ENCODE assay signal across 28 mouse cellular contexts in genomic region chr1:32902437-32902836, GRCm38 (mm10).
DNase-seq lines count a peak whose midpoint lies in the region; ATAC-seq and TF ChIP-seq lines count a peak whose summit lies in the region.
"Had no signal": no experiment of that assay in that cellular context is flagged by ENCODE, and none has a peak within 500 bp of the region (broad histone marks: within the 10 kb centered on the region; RNA-seq: fewer than 3 reads in every experiment).

No protein-coding gene starts in this region.

- DNase-seq in forebrain, postnatal 0 days = peak; percentile 58
- DNase-seq in layer of hippocampus, adult 2 months (ENCODE audit: low spot score in 2 of 2) = peak; percentile 11 to 44
- DNase-seq in layer of hippocampus, postnatal 10 days (ENCODE audit: low spot score in 2 of 2) = no peak
- peak; percentile 13 for DNase-seq in layer of hippocampus, adult 9-11 months
- no peak for DNase-seq in layer of hippocampus, postnatal 36 days
- DNase-seq in adrenal gland, postnatal 14 days = no peak
- DNase-seq: adrenal gland, adult 8-10 months; adrenal gland, postnatal 25 days; B cell, adult 2 months; cerebellum, adult 11 months; cerebellum, adult 18-20 months; cerebellum, adult 8-10 months; cerebellum, adult 9-11 months; cerebellum, postnatal 14 days; cerebellum, postnatal 36 days; embryo, embryonic 11 days had no signal

- no peaks in the 10 kb centered on the region for H3K27me3 ChIP-seq in forebrain, postnatal 0 days (ENCODE audit: insufficient read depth, low read length)
- H3K27me3 ChIP-seq in forebrain, embryonic 12.5 days = no peaks in the 10 kb centered on the region
- H3K27me3 ChIP-seq: CH12.LX; embryonic facial prominence, embryonic 13.5 days; embryonic facial prominence, embryonic 15.5 days; forebrain, embryonic 13.5 days; forebrain, embryonic 15.5 days had no signal

- H3K9me3 ChIP-seq in forebrain, postnatal 0 days (ENCODE audit: low read length) = no peaks in the 10 kb centered on the region
- H3K9me3 ChIP-seq in forebrain, embryonic 12.5 days = no peaks in the 10 kb centered on the region
- H3K9me3 ChIP-seq: embryonic facial prominence, embryonic 13.5 days; embryonic facial prominence, embryonic 15.5 days; forebrain, embryonic 10.5 days; forebrain, embryonic 13.5 days; forebrain, embryonic 15.5 days; G1E had no signal

- no peak overlapping the region for H3K4me3 ChIP-seq in forebrain, postnatal 0 days (ENCODE audit: low read depth, low read length)
- no peak overlapping the region for H3K4me3 ChIP-seq in forebrain, embryonic 12.5 days (replicated peaks)
- H3K4me3 ChIP-seq in layer of hippocampus, adult 2 months = no peak overlapping the region
- H3K4me3 ChIP-seq: embryonic facial prominence, embryonic 13.5 days; embryonic facial prominence, embryonic 15.5 days; erythroblast, embryonic 14.5 days; forebrain, embryonic 10.5 days; forebrain, embryonic 13.5 days; forebrain, embryonic 15.5 days had no signal

- H3K36me3 ChIP-seq in forebrain, postnatal 0 days (ENCODE audit: insufficient read depth) = no peaks in the 10 kb centered on the region
- no peaks in the 10 kb centered on the region for H3K36me3 ChIP-seq in forebrain, embryonic 12.5 days (replicated peaks)
- H3K36me3 ChIP-seq: embryonic facial prominence, embryonic 13.5 days; embryonic facial prominence, embryonic 15.5 days; forebrain, embryonic 10.5 days; forebrain, embryonic 15.5 days; G1E had no signal

- no peak for TF ChIP-seq CTCF in forebrain, postnatal 0 days (IDR thresholded peaks at IDR 0.05; ENCODE audit: low read depth)
- no peak for TF ChIP-seq CTCF in layer of hippocampus, adult 2 months (conservative IDR thresholded peaks at IDR 0.05)

- no peak overlapping the region for H3K4me2 ChIP-seq in forebrain, postnatal 0 days (ENCODE audit: low read depth)
- no peak overlapping the region for H3K4me2 ChIP-seq in forebrain, embryonic 12.5 days
- H3K4me2 ChIP-seq: embryonic facial prominence, embryonic 13.5 days; embryonic facial prominence, embryonic 15.5 days; forebrain, embryonic 13.5 days; forebrain, embryonic 15.5 days had no signal

- no peaks in the 10 kb centered on the region for H3K4me1 ChIP-seq in forebrain, postnatal 0 days (ENCODE audit: insufficient read depth)
- H3K4me1 ChIP-seq in forebrain, embryonic 12.5 days = no peaks in the 10 kb centered on the region
- H3K4me1 ChIP-seq: embryonic facial prominence, embryonic 13.5 days; embryonic facial prominence, embryonic 15.5 days; forebrain, embryonic 10.5 days; forebrain, embryonic 13.5 days; forebrain, embryonic 15.5 days had no signal

- no peak overlapping the region for H3K27ac ChIP-seq in forebrain, postnatal 0 days (ENCODE audit: low read depth, low read length)
- H3K27ac ChIP-seq in forebrain, embryonic 12.5 days = no peak overlapping the region
- H3K27ac ChIP-seq in layer of hippocampus, adult 2 months = no peak overlapping the region
- H3K27ac ChIP-seq: embryonic facial prominence, embryonic 13.5 days; embryonic facial prominence, embryonic 15.5 days; forebrain, embryonic 10.5 days; forebrain, embryonic 13.5 days; forebrain, embryonic 15.5 days had no signal

- H3K9ac ChIP-seq in forebrain, postnatal 0 days = no peak overlapping the region
- no peak overlapping the region for H3K9ac ChIP-seq in forebrain, embryonic 12.5 days
- H3K9ac ChIP-seq: embryonic facial prominence, embryonic 13.5 days; embryonic facial prominence, embryonic 15.5 days; forebrain, embryonic 13.5 days; forebrain, embryonic 15.5 days had no signal

- ATAC-seq in forebrain, postnatal 0 days = peak; percentile 84
- ATAC-seq in forebrain, embryonic 12.5 days (ENCODE audit: low FRiP score) = no peak
- ATAC-seq: activated CD4-positive, CD25-positive, alpha-beta regulatory T cell, adult 4 months; CD4-positive, CD25-positive, alpha-beta regulatory T cell, adult 4 months; forebrain, embryonic 13.5 days; forebrain, embryonic 15.5 days; Patski had no signal

Comparison
In these comparisons a context has a peak if more than half of its experiments do, and no peak if none do; other contexts are left out.
1. DNase-seq: peak in forebrain, postnatal 0 days (single experiment), layer of hippocampus, adult 2 months (2 of 2) and layer of hippocampus, adult 9-11 months (single experiment); none in layer of hippocampus, postnatal 10 days (0 of 2), layer of hippocampus, postnatal 36 days (0 of 2) and adrenal gland, postnatal 14 days (single experiment).